Mouse (Mus musculus): ENCODE results near the gene Cldn12.

Gene Cldn12

DNA sequence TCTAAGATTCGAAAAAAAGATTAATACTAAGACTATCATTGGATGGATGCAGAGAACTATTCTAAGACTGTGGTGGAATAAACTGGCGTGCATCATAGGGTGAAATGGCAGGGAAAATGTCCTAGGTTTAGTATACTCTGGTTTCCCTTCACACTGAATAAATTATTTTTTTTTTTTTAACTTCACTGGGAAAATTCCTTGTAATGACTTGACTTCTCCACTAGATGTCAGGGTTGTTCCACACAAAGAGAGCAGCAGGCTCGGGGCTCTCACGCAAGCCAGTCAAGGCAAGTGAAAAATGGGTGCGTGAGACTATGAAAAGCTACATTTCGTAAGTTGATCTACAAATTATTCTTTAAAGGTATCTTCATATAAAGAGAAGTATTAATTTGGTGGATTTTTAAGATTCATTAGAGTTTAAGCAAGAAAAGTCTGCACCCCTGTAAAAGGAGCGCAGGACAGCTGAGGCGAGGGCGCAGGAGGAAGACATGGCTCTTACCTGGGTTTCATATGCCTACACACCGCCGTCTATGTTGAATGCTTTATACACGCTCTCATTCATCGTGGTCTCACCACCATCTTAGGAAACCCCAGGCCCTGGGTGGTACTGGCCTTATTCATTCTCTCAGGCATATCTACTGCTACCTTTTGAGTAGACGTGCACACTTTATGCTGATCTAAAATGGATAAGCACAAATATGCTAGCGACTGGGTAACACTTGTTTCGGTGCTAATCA, 20.3 kb downstream of the Cldn12 start:
- peak; percentile 22 for DNase-seq

DNA sequence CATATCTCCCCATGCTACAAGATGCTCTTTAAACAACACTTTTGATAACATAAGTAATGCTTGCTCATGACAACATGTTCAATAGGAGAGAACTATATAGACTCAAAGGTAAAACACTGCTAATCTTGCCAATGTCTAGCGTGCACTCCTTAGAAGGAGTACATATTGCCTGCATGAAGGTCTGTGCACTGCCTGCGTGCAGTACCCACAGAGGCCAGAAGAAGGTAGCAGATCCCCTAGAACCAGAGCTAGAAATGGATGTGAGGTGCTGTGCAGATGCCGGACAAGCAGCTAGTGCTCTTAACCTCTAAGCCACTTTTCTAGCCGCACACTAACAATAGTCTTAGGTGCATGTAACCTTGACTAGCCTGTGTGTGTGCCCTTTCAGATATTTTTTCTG, 22.6 kb downstream of the Cldn12 start:
- DNase-seq, result no peak

DNA sequence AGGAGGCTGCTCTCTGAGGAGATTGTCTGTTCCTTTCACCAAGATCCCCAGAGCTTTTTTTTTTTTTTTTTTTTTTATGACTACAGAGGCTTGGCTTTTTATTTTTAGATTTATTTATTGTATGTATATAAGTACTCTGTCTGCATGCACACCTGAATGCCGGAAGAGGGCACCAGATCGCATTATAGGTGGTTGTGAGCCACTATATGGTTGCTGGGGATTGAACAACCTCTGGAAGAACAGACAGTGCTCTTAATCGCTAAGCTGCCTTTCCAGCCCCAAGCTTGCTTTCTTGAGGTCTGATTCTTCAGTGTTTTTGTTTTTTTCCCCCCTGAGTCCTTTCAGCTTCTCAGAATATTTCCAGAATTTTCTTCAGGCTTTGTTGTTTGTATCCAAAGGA, 28.7 kb downstream of the Cldn12 start:
- no peak for DNase-seq

DNA sequence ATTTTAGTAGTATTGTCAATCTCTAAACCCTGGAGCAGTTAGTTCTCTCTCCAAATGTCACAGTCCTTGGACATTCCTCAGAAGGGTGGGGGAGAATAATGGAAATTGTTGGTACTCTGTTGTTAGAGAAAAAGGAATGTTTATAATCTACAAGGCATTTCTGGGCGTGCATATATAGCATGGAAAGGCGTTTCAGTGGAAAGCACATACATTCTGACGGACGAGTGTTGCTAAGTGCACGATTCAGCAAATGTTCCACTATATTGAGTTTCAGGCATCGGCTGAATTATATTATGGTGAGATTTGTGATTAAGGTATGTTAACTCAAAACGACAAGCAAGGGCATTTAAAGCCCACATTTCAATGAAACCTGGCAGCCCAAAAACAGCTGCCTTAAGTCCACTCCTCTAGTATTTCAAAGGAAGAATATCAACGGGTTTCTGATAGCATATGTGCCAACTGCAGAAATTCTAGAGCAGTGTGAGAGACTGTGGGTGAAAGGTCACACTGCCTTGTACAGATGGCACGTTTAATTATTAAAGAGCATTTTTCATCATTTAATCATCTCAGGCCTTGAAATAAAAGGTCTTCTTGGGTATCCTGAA, 31.4 kb downstream of the Cldn12 start:
- DNase-seq, result no peak

DNA sequence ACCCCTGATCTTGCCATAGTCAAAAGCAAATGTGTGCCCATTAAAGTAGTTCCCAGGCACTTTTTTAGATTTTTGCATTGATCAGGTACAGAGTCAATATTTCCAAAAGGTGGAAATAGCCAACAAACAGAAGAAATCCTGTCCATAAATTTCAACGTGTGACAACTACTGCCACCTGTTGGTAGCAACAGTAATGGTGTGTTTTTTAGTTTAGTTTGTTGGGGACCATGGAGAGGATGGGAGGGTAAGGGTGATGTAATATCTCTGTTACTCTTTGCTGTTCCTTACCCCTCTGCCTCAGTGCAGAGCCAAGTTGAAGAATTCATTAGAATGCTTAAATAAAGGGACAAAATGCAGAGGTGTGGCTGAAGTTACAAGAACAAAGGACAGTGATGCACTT, 33.1 kb downstream of the Cldn12 start:
- no peak for DNase-seq

DNA sequence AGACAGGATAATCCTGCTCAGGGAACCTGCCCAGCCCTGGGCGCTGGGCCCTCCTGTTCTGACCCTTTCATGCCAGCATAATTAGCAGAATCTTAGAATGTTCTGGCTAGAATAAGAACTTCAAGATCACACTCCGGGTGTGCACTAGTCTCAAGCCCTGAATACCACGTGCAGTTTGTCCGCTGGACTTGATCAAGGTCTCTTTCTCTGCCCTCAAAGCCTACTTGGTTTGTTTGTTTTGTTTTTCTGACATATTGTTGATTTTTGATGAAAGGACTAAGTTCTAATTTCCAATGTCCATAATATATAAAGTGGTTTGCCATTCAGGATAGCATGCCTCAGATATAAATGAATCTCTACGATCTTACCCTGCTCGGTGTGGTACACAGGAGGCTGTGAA, 35.7 kb downstream of the Cldn12 start, which contains the start of gene 1700015F17Rik:
1700015F17Rik (minus strand) TSS at position 101 of the 400 bp plus-strand sequence.
- DNase-seq, result no peak

DNA sequence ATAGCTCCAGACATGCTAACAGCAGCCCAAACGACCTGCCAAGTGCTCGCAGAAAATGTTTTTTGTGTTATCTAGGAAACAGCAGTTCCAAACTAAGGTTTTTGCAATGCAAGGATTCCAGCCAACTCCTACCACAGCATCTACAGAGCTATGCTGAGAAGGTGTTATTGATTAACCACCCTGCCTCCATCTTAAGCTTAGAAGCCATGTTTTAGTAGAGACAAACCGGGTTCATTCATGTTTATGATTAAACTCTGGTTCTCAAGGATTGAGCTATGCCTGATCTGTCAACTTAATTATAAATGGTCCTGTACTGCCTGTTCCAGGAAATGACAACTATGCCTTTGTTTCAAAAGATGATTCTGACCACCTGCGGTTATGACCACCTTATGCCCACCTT, 38.6 kb downstream of the Cldn12 start:
- DNase-seq, result no peak

DNA sequence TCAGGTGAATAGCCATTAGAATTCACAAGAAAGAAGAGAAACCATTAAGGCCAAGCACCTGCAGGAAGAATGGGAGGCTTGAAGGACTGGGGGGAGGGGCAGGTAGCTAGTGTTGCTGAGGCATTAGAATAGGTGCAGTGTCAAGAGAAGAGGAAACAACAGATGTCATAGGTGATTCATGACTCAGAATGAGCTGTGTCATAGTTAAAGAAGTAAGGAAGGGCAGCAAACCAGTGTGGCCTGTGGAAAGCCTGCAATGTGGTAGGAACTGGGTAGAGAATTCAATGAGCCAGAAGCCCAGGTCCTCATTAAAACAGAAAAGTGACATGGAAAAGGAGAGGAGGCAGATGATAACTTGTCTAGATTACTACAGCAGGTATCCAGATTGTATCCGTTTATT, 49.5 kb downstream of the Cldn12 start:
- no peak for DNase-seq
